Mouse (Mus musculus) spleen, postnatal 4 days (tissue): ENCODE measurements around the gene Klhl7.

Source experiments
- DNase-seq, 2 experiments: peaks; one replicate each; pipeline ENCODE4 v3.0.0; 2022; ENCODE audit warnings: low spot score in 2 of 2

Gene Klhl7

GRCm38 (mm10) chr5:24172092-24172491 is 71.7 kb downstream of the Klhl7 start:
- no peak for DNase-seq

- no peak for DNase-seq
These were observed 81.3 kb downstream of the Klhl7 start for GRCm38 (mm10) chr5:24181514-24182295.

- DNase-seq = no peak
These were observed 81.9 kb downstream of the Klhl7 start for GRCm38 (mm10) chr5:24182296-24182734.

- no peak for DNase-seq
These were observed 82.7 kb downstream of the Klhl7 start for GRCm38 (mm10) chr5:24183096-24183495.

GRCm38 (mm10) chr5:24184011-24184410 is 83.6 kb downstream of the Klhl7 start:
- DNase-seq = no peak

GRCm38 (mm10) chr5:24188476-24188875 is 88.1 kb downstream of the Klhl7 start:
- DNase-seq = no peak

- DNase-seq = no peak
These were observed 91.4 kb downstream of the Klhl7 start for GRCm38 (mm10) chr5:24191821-24192220.

- DNase-seq = no peak
These were observed 100.6 kb downstream of the Klhl7 start for GRCm38 (mm10) chr5:24201006-24201405.

GRCm38 (mm10) chr5:24202492-24202891 is 102.1 kb downstream of the Klhl7 start:
- DNase-seq = no peak

GRCm38 (mm10) chr5:24203266-24203665 is 102.9 kb downstream of the Klhl7 start:
- DNase-seq = no peak

- DNase-seq = no peak
These were observed 107.6 kb downstream of the Klhl7 start for GRCm38 (mm10) chr5:24207965-24208364.

GRCm38 (mm10) chr5:24208505-24208904 is 108.1 kb downstream of the Klhl7 start:
- DNase-seq = no peak
